Mouse (Mus musculus): ENCODE results near the gene Ccdc12.

DNA sequence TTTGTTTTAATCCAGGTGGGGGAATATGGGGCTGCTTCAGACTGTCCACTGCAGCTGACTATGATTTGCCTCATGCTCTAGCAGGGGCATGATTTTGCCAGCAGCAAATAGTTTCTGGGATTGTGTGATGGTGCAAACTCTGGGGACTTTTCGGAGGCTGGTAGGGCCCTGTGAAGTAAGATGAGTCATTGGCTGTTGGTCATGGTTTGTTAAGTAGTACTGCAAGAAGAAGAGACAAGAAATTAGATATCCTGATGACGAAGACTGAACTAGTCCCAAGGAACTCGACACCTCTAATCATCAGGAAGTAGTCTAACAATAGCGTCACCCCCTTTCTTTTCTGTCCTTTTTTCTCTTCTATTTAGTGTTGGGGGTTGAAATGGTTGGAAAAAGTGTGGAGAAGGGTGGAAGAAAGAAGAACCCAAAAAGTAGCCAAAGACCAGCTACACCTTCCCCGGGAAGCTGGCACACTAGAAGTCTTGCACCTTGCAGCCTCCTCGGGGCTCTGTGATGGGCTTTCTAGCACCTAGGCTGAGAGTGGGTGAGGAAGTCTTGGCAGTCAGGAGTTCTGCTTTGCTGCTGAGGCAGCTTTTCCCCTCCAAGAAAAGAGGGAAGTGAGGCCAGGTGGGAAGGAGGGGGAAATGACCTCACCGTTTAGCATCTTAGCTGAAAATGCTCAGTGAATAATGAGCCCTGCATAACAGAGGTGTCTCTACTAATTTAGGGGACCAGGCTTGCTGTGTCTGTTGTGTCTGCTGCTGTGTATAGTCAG lies 24.6 kb downstream of the Ccdc12 start:
- TF ChIP-seq POLR2AphosphoS2 (IDR thresholded peaks at IDR 0.05; ENCODE audit: insufficient read length, low read depth) (no peak), USF1 (IDR thresholded peaks at IDR 0.05; ENCODE audit: low read depth) (no peak), POLR2A (IDR thresholded peaks at IDR 0.05; ENCODE audit: insufficient read length, low read depth) (no peak)

All from myocyte (in vitro differentiated cells).